Mouse (Mus musculus) myocyte (in vitro differentiated cells): Measurements from ENCODE around the gene Golt1b.

Source experiments
- CEBPB ChIP-seq: IDR thresholded peaks from 2 replicates; pipeline ENCODE4 v1.6.1; 2011; ENCODE audit warnings: mild to moderate bottlenecking, moderate library complexity; ENCODE audit not compliant: poor library complexity, insufficient read depth, severe bottlenecking
- POLR2A ChIP-seq: IDR thresholded peaks from one replicate; pipeline ENCODE4 v1.6.1; 2011; ENCODE audit warnings: low read depth, mild to moderate bottlenecking, control low read depth, moderate library complexity; ENCODE audit not compliant: insufficient read length
- TCF12 ChIP-seq: IDR thresholded peaks from one replicate; pipeline ENCODE4 v1.6.1; 2011; ENCODE audit warnings: mild to moderate bottlenecking, control low read depth; ENCODE audit not compliant: poor library complexity, insufficient read depth, severe bottlenecking
- USF1 ChIP-seq: IDR thresholded peaks from one replicate; pipeline ENCODE4 v1.6.1; 2011; ENCODE audit warnings: low read depth, mild to moderate bottlenecking, control low read depth, moderate library complexity

GRCm38 (mm10) chr6:142377081-142377480, 9.9 kb upstream of the Golt1b start:
- TF ChIP-seq USF1 (no peak), POLR2A (no peak), CEBPB (no peak), TCF12 (no peak)
